ENCODE assay signal across 22 mouse cellular contexts in the genomic region with DNA sequence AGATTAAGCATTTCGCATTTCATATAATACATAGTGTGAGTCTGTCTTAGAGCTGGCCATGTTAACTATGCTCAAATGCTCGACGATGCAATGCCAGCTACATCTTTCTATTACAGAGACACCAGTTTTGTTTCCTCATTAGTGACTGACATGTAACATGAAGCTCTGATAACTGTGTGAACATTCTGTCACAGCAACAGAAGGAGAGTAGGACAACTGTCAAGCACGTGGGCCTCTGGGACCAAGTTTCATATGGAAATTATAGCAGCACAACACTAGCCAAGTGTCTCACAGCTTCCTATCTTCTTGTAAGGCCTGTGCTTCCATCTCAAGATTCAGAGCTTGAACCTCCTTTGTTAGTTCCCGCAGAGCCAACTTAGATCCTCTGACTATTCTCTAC.
DNase-seq lines count a peak whose midpoint lies in the region; ATAC-seq and TF ChIP-seq lines count a peak whose summit lies in the region.
"Had no signal": no experiment of that assay in that cellular context is flagged by ENCODE, and none has a peak within 500 bp of the region (broad histone marks: within the 10 kb centered on the region; RNA-seq: fewer than 3 reads in every experiment).

No protein-coding gene starts in this region.

- H3K4me2 ChIP-seq in forebrain, embryonic 14.5 days (ENCODE audit: low read length): no peak overlapping the region
- no peak overlapping the region for H3K4me2 ChIP-seq in forebrain, embryonic 12.5 days
- no peak overlapping the region for H3K4me2 ChIP-seq in neural tube, embryonic 13.5 days
- H3K4me2 ChIP-seq: embryonic facial prominence, embryonic 12.5 days; hindbrain, embryonic 14.5 days; limb, embryonic 13.5 days; liver, embryonic 13.5 days; lung, embryonic 14.5 days; stomach, embryonic 15.5 days had no signal

- H3K9me3 ChIP-seq in forebrain, embryonic 14.5 days (replicated peaks; ENCODE audit: control insufficient read depth, low read length): no peaks in the 10 kb centered on the region
- no peaks in the 10 kb centered on the region for H3K9me3 ChIP-seq in forebrain, embryonic 12.5 days
- no peaks in the 10 kb centered on the region for H3K9me3 ChIP-seq in neural tube, embryonic 13.5 days
- H3K9me3 ChIP-seq: embryonic facial prominence, embryonic 12.5 days; heart, embryonic 10.5 days; limb, embryonic 13.5 days; liver, embryonic 13.5 days; stomach, embryonic 15.5 days had no signal

- H3K4me3 ChIP-seq in forebrain, embryonic 14.5 days (ENCODE audit: low read depth, low read length): no peak overlapping the region
- H3K4me3 ChIP-seq in forebrain, embryonic 12.5 days (replicated peaks): no peak overlapping the region
- no peak overlapping the region for H3K4me3 ChIP-seq in layer of hippocampus, adult 2 months
- H3K4me3 ChIP-seq in neural tube, embryonic 13.5 days: no peak overlapping the region
- H3K4me3 ChIP-seq: embryonic facial prominence, embryonic 12.5 days; erythroblast, embryonic 14.5 days; gastrocnemius, adult 2 months; heart, embryonic 10.5 days; limb, embryonic 13.5 days; liver, embryonic 13.5 days; stomach, embryonic 15.5 days had no signal

- DNase-seq in forebrain, embryonic 14.5 days (ENCODE audit: low spot score): peak; percentile 84
- no peak for DNase-seq in layer of hippocampus, adult 2 months (ENCODE audit: low spot score in 2 of 2)
- no peak for DNase-seq in layer of hippocampus, adult 9-10 months (ENCODE audit: low spot score)
- DNase-seq in neural tube, embryonic 10.5 days (ENCODE audit: extremely low spot score, low spot score): no peak
- DNase-seq: adrenal gland, adult 8-10 months; kidney, adult 8-10 months; kidney, postnatal 14 days; liver, embryonic 13.5 days; lung, embryonic 14.5 days; lung, postnatal 36 days had no signal

- 69% methylated on average over 5 of the region's 5 CpGs for WGBS in forebrain, embryonic 14.5 days
- WGBS in forebrain, embryonic 12.5 days: 80% methylated on average over 5 of the region's 5 CpGs
- WGBS in neural tube, embryonic 13.5 days: 86% methylated on average over 5 of the region's 5 CpGs

- H3K4me1 ChIP-seq in forebrain, embryonic 14.5 days (ENCODE audit: control insufficient read depth, insufficient read depth, low read length): peaks cover 17% of the 10 kb centered on the region
- peaks cover 16% of the 10 kb centered on the region for H3K4me1 ChIP-seq in forebrain, embryonic 12.5 days
- peaks cover 40% of the 10 kb centered on the region for H3K4me1 ChIP-seq in neural tube, embryonic 13.5 days (replicated peaks)
- H3K4me1 ChIP-seq: embryonic facial prominence, embryonic 12.5 days; heart, embryonic 10.5 days; limb, embryonic 13.5 days; liver, embryonic 13.5 days; stomach, embryonic 15.5 days had no signal

- H3K36me3 ChIP-seq in forebrain, embryonic 14.5 days (ENCODE audit: control insufficient read depth, insufficient read depth, low read length): no peaks in the 10 kb centered on the region
- H3K36me3 ChIP-seq in forebrain, embryonic 12.5 days (replicated peaks): no peaks in the 10 kb centered on the region
- H3K36me3 ChIP-seq in neural tube, embryonic 13.5 days: 0 out of 2 replicates have a peak, but pooled peaks cover 3% of the 10 kb centered on the region
- H3K36me3 ChIP-seq: embryonic facial prominence, embryonic 12.5 days; heart, embryonic 10.5 days; limb, embryonic 13.5 days; liver, embryonic 13.5 days; stomach, embryonic 15.5 days had no signal

- no peak overlapping the region for H3K9ac ChIP-seq in forebrain, embryonic 14.5 days (ENCODE audit: low read length)
- H3K9ac ChIP-seq in forebrain, embryonic 12.5 days: no peak overlapping the region
- H3K9ac ChIP-seq in neural tube, embryonic 13.5 days: no peak overlapping the region
- H3K9ac ChIP-seq: embryonic facial prominence, embryonic 12.5 days; hindbrain, embryonic 14.5 days; limb, embryonic 13.5 days; liver, embryonic 13.5 days; lung, embryonic 14.5 days; stomach, embryonic 15.5 days had no signal

- H3K27ac ChIP-seq in forebrain, embryonic 14.5 days (ENCODE audit: low read depth, low read length): peak overlapping the region; percentile 28; the same call in 1 of the 2 replicates
- no peak overlapping the region for H3K27ac ChIP-seq in forebrain, embryonic 12.5 days
- peak overlapping the region; percentile 29; the same call in 1 of the 2 replicates for H3K27ac ChIP-seq in layer of hippocampus, adult 2 months
- H3K27ac ChIP-seq in neural tube, embryonic 13.5 days (replicated peaks): 0 out of 2 replicates have a peak overlapping the region, but pooled peaks have one; percentile 83
- H3K27ac ChIP-seq: embryonic facial prominence, embryonic 12.5 days; gastrocnemius, adult 2 months; heart, embryonic 10.5 days; limb, embryonic 13.5 days; liver, embryonic 13.5 days; stomach, embryonic 15.5 days had no signal

- ATAC-seq in forebrain, embryonic 14.5 days: peak; percentile 84
- no peak for ATAC-seq in forebrain, embryonic 12.5 days (ENCODE audit: low FRiP score)
- no peak for ATAC-seq in neural tube, embryonic 13.5 days (ENCODE audit: low read depth)
- no peak for ATAC-seq in megakaryocyte progenitor cell, adult 5-6 weeks (replicated peaks; ENCODE audit: poor library complexity)
- ATAC-seq: CD4-positive, CD25-positive, alpha-beta regulatory T cell, adult 4 months; Patski had no signal

- TF ChIP-seq CTCF in layer of hippocampus, adult 2 months (conservative IDR thresholded peaks at IDR 0.05): no peak

- H3K27me3 ChIP-seq in forebrain, embryonic 14.5 days (replicated peaks; ENCODE audit: control insufficient read depth, insufficient read depth, low read length): no peaks in the 10 kb centered on the region
- H3K27me3 ChIP-seq in forebrain, embryonic 12.5 days: no peaks in the 10 kb centered on the region
- no peaks in the 10 kb centered on the region for H3K27me3 ChIP-seq in neural tube, embryonic 13.5 days
- H3K27me3 ChIP-seq: embryonic facial prominence, embryonic 12.5 days; limb, embryonic 13.5 days; liver, embryonic 13.5 days; stomach, embryonic 15.5 days had no signal
